Mouse (Mus musculus): ENCODE measurements around the gene Bpifc.

- no peak for TF ChIP-seq CTCF (IDR thresholded peaks at IDR 0.05; ENCODE audit: low read depth)
- no peak for TF ChIP-seq EP300 (IDR thresholded peaks at IDR 0.05; ENCODE audit: low read depth)
These were observed 11.2 kb downstream of the Bpifc start for GRCm38 (mm10) chr10:86000447-86000846.

All from liver, postnatal 0 days (tissue).